Mouse (Mus musculus): ENCODE data around the gene Batf2. TPM values are rescaled to one million over a fixed set of nuclear protein-coding genes. Genes with fewer than 3 reads are reported as not detected.

Batf2 gene
- 0.96 and 1.0 TPM in 2 replicates for polyA plus RNA-seq (2015; fragmentation: Nextera tagmentation; extraction: Ambion mirVana)

DNA sequence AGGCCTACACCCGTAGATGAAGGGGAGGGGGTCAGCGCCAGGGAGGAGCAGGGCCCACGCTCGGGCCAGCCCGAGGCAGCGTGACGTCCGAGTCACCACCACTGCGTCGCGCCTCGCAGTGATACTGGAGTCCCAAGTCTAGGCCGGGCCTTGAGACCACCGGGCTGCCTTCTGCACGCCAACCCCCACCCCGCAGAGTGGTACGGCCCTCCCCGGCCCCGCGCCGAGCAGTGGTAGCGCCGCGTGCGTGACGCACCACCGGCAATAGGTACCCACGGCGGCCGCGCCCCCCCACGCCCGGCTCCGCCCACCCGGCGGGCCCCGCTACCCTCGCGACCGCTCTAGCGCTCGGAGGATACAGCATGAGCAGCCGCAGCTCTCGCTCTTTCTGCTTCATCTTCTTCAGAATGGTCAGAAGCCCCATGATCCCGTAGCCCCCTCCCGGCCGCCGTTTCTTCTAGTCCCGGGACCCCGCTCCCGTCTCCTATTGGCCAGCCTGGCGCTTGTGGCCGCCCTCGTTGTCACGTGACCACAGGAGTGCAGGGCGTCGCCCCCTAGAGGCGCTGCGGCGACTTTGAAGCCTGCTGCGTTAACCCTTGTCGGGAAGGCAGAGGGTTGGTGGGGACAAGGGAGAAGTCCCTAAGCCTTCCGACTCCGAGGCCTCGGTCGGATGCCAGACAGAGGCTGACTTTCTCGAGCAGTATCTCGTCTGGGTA is at the start of gene Batf2:
TSS of gene Batf2 (plus strand) at position 306 of the 716 bp plus-strand sequence.

DNA sequence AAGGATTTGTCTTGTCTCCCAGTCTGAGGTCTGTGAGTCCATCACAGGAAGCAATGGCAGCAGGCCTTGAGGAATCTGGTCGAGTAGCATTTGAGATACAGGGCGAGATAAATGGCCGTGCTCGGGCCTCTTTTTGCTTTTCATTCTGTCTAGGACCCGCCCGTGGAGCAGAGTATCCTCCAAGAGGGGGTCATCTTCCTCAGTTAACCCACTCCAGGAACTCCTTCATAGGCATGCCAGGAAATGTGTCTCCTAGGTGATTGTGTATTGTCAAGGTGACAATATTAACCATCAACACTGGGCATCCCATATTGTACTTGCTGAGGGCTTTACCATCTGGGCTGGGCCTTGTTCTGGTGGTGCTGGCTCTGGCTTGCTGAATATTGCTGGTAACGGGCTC is 46.7 kb upstream of the Batf2 start, which contains the start of gene AC131692.1:
TSS of gene AC131692.1 (plus strand) at position 301 of the 400 bp plus-strand sequence.

DNA sequence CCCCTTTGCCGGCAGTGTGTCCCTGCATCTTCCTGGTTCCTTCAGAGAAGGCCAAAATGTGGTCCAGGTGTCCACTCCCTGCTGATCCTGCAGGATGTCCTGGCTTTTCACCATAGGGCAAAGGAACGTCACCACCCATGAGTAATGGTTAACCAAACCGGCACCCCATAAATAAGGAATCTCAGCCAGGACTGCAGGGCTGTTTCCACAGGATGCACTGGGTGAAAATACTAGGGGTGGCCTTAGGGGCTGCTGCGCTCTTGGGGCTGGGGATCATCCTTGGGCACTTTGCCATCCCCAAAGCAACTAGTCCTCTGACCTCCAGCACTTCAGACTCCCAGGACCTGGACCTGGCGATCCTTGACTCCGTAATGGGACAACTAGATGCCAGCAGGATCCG is 35.2 kb upstream of the Batf2 start, which contains the start of gene Naaladl1:
TSS of gene Naaladl1 (plus strand) at position 197 of the 400 bp plus-strand sequence.

DNA sequence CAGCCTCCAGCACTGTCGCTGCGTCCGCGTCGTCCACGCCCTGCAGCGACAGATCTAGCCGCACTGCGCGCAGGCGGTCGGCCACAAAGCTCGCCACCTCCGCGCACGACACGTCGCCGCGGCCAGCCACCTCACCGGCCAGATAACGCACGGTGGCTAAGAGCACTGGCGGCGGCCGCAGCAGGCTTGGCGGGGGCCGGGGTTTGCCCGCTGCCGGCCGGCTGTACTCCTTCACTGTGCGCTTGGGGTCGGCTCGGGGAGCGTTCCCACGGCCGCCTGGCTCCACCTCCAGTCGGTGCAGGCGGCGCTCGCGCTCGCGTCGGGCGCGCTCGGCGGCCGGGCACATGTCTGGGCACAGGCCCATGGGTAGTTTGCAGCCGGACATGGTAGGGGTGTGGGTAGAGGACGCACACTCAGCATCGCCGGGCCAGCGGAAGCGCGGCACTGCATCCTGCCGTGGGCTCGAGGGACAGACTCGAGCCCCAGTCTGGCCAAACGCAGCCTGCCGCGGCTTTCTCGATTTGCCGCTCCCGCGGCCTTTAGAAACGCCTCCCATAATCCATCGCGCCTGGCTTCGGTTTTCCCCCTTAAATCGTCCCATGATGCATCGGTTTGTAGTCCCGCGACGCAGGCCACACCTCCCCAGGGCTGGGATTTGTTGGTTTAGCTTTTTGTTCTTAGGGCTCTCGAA is 22.7 kb upstream of the Batf2 start, which contains the start of gene Sac3d1:
TSS of gene Sac3d1 (minus strand) at position 665 of the 691 bp plus-strand sequence.

DNA sequence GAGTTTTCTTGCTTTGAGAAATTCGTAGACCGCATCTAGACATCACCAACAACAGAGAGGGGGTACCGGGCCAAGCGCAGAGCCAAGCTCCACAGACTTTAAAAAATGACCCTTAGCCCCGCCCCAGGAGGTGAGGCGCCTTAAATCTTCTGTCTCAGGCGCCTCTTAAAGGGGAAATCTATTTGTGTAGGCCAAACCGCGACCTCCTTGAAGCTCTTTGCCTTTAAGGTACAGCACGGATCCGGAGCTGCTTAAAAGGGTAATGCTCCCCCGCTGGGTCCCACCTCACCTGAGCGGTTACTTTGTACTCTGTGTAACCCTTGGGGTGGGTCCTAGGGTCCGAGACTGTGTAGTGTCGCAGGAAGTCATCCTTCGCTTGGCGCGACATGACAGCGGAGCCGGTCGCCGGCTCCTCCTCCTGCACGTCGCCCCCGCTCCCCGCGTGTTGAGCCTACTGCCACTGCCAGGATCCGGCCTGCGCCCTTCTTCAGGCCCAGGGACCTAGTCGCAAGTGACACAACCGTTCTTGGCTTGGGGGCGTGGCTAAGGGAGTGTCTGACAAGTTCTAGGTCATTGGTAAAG is 12.9 kb upstream of the Batf2 start, which contains the start of gene Snx15:
TSS of gene Snx15 (minus strand) at position 545 of the 582 bp plus-strand sequence.

DNA sequence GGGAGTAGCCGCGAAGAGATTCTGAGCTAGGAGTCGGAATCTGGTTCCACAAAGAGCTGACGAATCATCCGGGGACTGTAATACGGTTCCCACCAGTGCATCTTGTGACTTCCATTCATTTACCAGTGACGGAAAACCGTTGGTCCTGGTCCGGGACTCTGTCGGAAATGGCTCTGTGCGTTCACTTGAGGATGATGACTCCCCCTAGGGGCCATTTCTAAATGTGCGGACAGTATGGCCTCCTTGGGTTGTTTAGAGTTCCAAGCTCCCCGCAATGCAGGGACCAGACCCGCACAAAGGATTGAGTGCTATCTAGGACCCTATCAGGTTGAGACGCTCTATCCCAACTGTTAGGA is 589 bp downstream of the Batf2 start, which contains the start of gene Arl2:
TSS of gene Arl2 (minus strand) at position 155 of the 356 bp plus-strand sequence.

DNA sequence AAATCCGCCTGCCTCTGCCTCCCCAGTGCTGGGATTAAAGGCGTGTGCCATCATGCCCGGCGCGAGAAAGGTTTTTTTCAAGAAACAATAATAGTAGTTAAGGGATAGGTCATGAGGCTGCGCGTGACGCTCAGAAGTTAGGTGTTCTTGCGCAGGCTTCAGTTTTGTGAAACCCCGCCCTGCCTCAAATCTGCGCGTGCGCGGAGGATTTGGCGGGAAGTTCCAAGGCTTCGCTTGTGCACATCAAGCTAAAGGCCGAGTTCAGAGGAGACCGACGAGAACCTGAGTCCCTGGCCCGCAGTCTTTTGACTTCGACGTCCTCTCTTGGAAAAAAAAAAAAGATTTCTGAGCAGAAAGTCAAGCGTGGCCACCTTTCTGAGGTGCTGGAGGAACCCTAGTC is 43.3 kb downstream of the Batf2 start, which contains the start of gene Majin:
TSS of gene Majin (plus strand) at position 258 of the 400 bp plus-strand sequence.

Other genes starting within 250 kb of the Batf2 start
- gene Tigd3, start 246.8 kb upstream of the Batf2 start, polyA plus RNA-seq (2015; fragmentation: Nextera tagmentation; extraction: Ambion mirVana), result 4.8 and 5.1 TPM in 2 replicates
- gene Dpf2, start 228.0 kb upstream of the Batf2 start, polyA plus RNA-seq (2015; fragmentation: Nextera tagmentation; extraction: Ambion mirVana), result 55.3 and 62.4 TPM in 2 replicates
- gene Cdc42ep2, start 216.2 kb upstream of the Batf2 start, polyA plus RNA-seq (2015; fragmentation: Nextera tagmentation; extraction: Ambion mirVana), result 4.2 and 5.4 TPM in 2 replicates
- 61.9 and 69.5 TPM in 2 replicates for gene Pola2, start 176.8 kb upstream of the Batf2 start, polyA plus RNA-seq (2015; fragmentation: Nextera tagmentation; extraction: Ambion mirVana)
- 0.18 and 0.33 TPM in 2 replicates for gene Slc22a20, start 154.8 kb upstream of the Batf2 start, polyA plus RNA-seq (2015; fragmentation: Nextera tagmentation; extraction: Ambion mirVana)
- 17.5 and 18.8 TPM in 2 replicates for gene Capn1, start 125.1 kb upstream of the Batf2 start, polyA plus RNA-seq (2015; fragmentation: Nextera tagmentation; extraction: Ambion mirVana)
- gene Syvn1, start 94.4 kb upstream of the Batf2 start, polyA plus RNA-seq (2015; fragmentation: Nextera tagmentation; extraction: Ambion mirVana), result 13.7 and 15.3 TPM in 2 replicates
- gene Mrpl49, start 83.2 kb upstream of the Batf2 start, polyA plus RNA-seq (2015; fragmentation: Nextera tagmentation; extraction: Ambion mirVana), result 41.2 and 44.7 TPM in 2 replicates
- gene Fau, start 83.1 kb upstream of the Batf2 start, polyA plus RNA-seq (2015; fragmentation: Nextera tagmentation; extraction: Ambion mirVana), result 972 and 981 TPM in 2 replicates
- 24.3 and 28.5 TPM in 2 replicates for gene Znhit2, start 79.8 kb upstream of the Batf2 start, polyA plus RNA-seq (2015; fragmentation: Nextera tagmentation; extraction: Ambion mirVana)
- gene Tm7sf2, start 72.6 kb upstream of the Batf2 start, polyA plus RNA-seq (2015; fragmentation: Nextera tagmentation; extraction: Ambion mirVana), result 3.8 and 3.9 TPM in 2 replicates
- 37.6 and 41.3 TPM in 2 replicates for gene Vps51, start 63.8 kb upstream of the Batf2 start, polyA plus RNA-seq (2015; fragmentation: Nextera tagmentation; extraction: Ambion mirVana)
- gene Tmem262, start 61.0 kb upstream of the Batf2 start, polyA plus RNA-seq (2015; fragmentation: Nextera tagmentation; extraction: Ambion mirVana), result not detected in 2 replicates
- gene Gm28374, start 58.7 kb upstream of the Batf2 start, polyA plus RNA-seq (2015; fragmentation: Nextera tagmentation; extraction: Ambion mirVana), result 0.28 and 0.61 TPM in 2 replicates
- gene Zfpl1, start 56.0 kb upstream of the Batf2 start, polyA plus RNA-seq (2015; fragmentation: Nextera tagmentation; extraction: Ambion mirVana), result 30.3 and 32.0 TPM in 2 replicates
- 38.6 and 42.9 TPM in 2 replicates for gene Cdca5, start 56.0 kb upstream of the Batf2 start, polyA plus RNA-seq (2015; fragmentation: Nextera tagmentation; extraction: Ambion mirVana)
- 0.21 and 0.32 TPM in 2 replicates for gene AC131692.1, start 46.6 kb upstream of the Batf2 start, polyA plus RNA-seq (2015; fragmentation: Nextera tagmentation; extraction: Ambion mirVana)
- gene Naaladl1, start 35.2 kb upstream of the Batf2 start, polyA plus RNA-seq (2015; fragmentation: Nextera tagmentation; extraction: Ambion mirVana), result 0.34 and 0.40 TPM in 2 replicates
- gene Sac3d1, start 22.3 kb upstream of the Batf2 start, polyA plus RNA-seq (2015; fragmentation: Nextera tagmentation; extraction: Ambion mirVana), result 29.3 and 29.9 TPM in 2 replicates
- 31.6 and 32.1 TPM in 2 replicates for gene Snx15, start 12.7 kb upstream of the Batf2 start, polyA plus RNA-seq (2015; fragmentation: Nextera tagmentation; extraction: Ambion mirVana)
- gene Arl2, start 565 bp downstream of the Batf2 start, polyA plus RNA-seq (2015; fragmentation: Nextera tagmentation; extraction: Ambion mirVana), result 37.1 and 37.2 TPM in 2 replicates
- gene Majin, start 43.4 kb downstream of the Batf2 start, polyA plus RNA-seq (2015; fragmentation: Nextera tagmentation; extraction: Ambion mirVana), result not detected in 2 replicates
- 0.17 and 0.22 TPM in 2 replicates for gene Gpha2, start 85.4 kb downstream of the Batf2 start, polyA plus RNA-seq (2015; fragmentation: Nextera tagmentation; extraction: Ambion mirVana)
- 5.0 and 6.2 TPM in 2 replicates for gene Ppp2r5b, start 94.9 kb downstream of the Batf2 start, polyA plus RNA-seq (2015; fragmentation: Nextera tagmentation; extraction: Ambion mirVana)
- gene Atg2a, start 100.7 kb downstream of the Batf2 start, polyA plus RNA-seq (2015; fragmentation: Nextera tagmentation; extraction: Ambion mirVana), result 4.4 and 5.6 TPM in 2 replicates
- 66.5 and 75.4 TPM in 2 replicates for gene Ehd1, start 135.7 kb downstream of the Batf2 start, polyA plus RNA-seq (2015; fragmentation: Nextera tagmentation; extraction: Ambion mirVana)
- 0.40 and 0.67 TPM in 2 replicates for gene Cdc42bpg, start 165.5 kb downstream of the Batf2 start, polyA plus RNA-seq (2015; fragmentation: Nextera tagmentation; extraction: Ambion mirVana)
- gene Men1, start 194.0 kb downstream of the Batf2 start, polyA plus RNA-seq (2015; fragmentation: Nextera tagmentation; extraction: Ambion mirVana), result 19.0 and 19.8 TPM in 2 replicates
- 13.0 and 20.0 TPM in 2 replicates for gene Map4k2, start 200.2 kb downstream of the Batf2 start, polyA plus RNA-seq (2015; fragmentation: Nextera tagmentation; extraction: Ambion mirVana)
- 66.4 and 69.6 TPM in 2 replicates for gene Sf1, start 222.7 kb downstream of the Batf2 start, polyA plus RNA-seq (2015; fragmentation: Nextera tagmentation; extraction: Ambion mirVana)
- 6.7 and 9.0 TPM in 2 replicates for gene Pygm, start 243.4 kb downstream of the Batf2 start, polyA plus RNA-seq (2015; fragmentation: Nextera tagmentation; extraction: Ambion mirVana)

Data from spleen, postnatal 0 days (tissue).